Mouse (Mus musculus) megakaryocyte-erythroid progenitor cell, adult 5-6 weeks (primary cell): ENCODE data around the gene Dot1l. TPM values are rescaled to one million over a fixed set of nuclear protein-coding genes. Genes with fewer than 3 reads are reported as not detected.
"Not testable (repeated sequence)": the region's sequence is repeated elsewhere in the genome, so short reads cannot be mapped to it uniquely, and the experiment has no call there.

Experiments used
- ATAC-seq: replicated peaks from 2 replicates; pipeline ENCODE4 v1.8.0; 2016; ENCODE audit warnings: mild to moderate bottlenecking, inconsistent platforms; ENCODE audit not compliant: severe bottlenecking, poor library complexity, low FRiP score, low TSS enrichment
- total RNA-seq, 2 experiments: library from RNA; stranded (forward) in 1 of 2; stranded (reverse) in 1 of 2; fragments of 200-1000, 215-1000 nt in 1 of 2; fragments of >200 nt in 1 of 2; fragmentation: Nextera tagmentation in 1 of 2; gene quantifications; 2 replicates each; pipeline ENCODE4 v1.2.3; 2014 to 2017

The Dot1l gene
- total RNA-seq, 2 experiments from 2014 or later: 14.0 to 83.2 TPM

- ATAC-seq: peak; percentile 88
Measured at GRCm38 (mm10) chr10:80826151-80827062, 71.4 kb downstream of the Dot1l start, which contains the start of gene Oaz1. Oaz1 (plus strand) TSS chr10:80826656.

GRCm38 (mm10) chr10:80827063-80827869, 72.3 kb downstream of the Dot1l start:
- no peak for ATAC-seq

- no peak for ATAC-seq
Measured at GRCm38 (mm10) chr10:80827870-80828420, 72.9 kb downstream of the Dot1l start.

GRCm38 (mm10) chr10:80828587-80828986, 73.6 kb downstream of the Dot1l start:
- not testable (repeated sequence) for ATAC-seq

- ATAC-seq: no peak
Measured at GRCm38 (mm10) chr10:80829359-80830278, 74.6 kb downstream of the Dot1l start.

GRCm38 (mm10) chr10:80831136-80831535, 76.1 kb downstream of the Dot1l start:
- peak; percentile 22 for ATAC-seq

- no peak for ATAC-seq
Measured at GRCm38 (mm10) chr10:80832818-80833217, 77.8 kb downstream of the Dot1l start.

GRCm38 (mm10) chr10:80835617-80836016, 80.6 kb downstream of the Dot1l start:
- ATAC-seq: no peak

- ATAC-seq: no peak
Measured at GRCm38 (mm10) chr10:80836949-80837379, 82.0 kb downstream of the Dot1l start.

GRCm38 (mm10) chr10:80837827-80838226, 82.8 kb downstream of the Dot1l start:
- ATAC-seq: no peak

GRCm38 (mm10) chr10:80838346-80838912, 83.4 kb downstream of the Dot1l start:
- ATAC-seq: no peak

GRCm38 (mm10) chr10:80839848-80840247, 84.8 kb downstream of the Dot1l start:
- ATAC-seq: no peak

- ATAC-seq: no peak
Measured at GRCm38 (mm10) chr10:80841685-80842084, 86.7 kb downstream of the Dot1l start.

GRCm38 (mm10) chr10:80842334-80842733, 87.3 kb downstream of the Dot1l start:
- ATAC-seq: no peak

- ATAC-seq: no peak
Measured at GRCm38 (mm10) chr10:80843087-80843930, 88.3 kb downstream of the Dot1l start.

GRCm38 (mm10) chr10:80843931-80844547, 89.0 kb downstream of the Dot1l start, which contains the start of gene Lingo3:
Lingo3 (minus strand) TSS chr10:80844039.
- ATAC-seq: 0 out of 2 replicates have a peak, but pooled peaks have one; percentile 7
